Mouse (Mus musculus) hindbrain, embryonic 16.5 days (tissue): ENCODE measurements at regions not wholly inside any gene's neighbourhood (a gene's known extent, or its start where the extent isn't known, plus 50 kb on each side); places are given as distances from the start of the nearest gene placed in this dataset.

Experiments used
- ATAC-seq: fragments of 200-750 bp; cut with Nextera tagmentation; 2 replicates; pipeline ENCODE4 v1.8.0; 2017; ENCODE audit warnings: moderate TSS enrichment, moderate library complexity
- H3K27ac ChIP-seq: fragments of 300-500 bp; sonication (generic); 2 replicates; pipeline ENCODE4 v1.5.1; 2014; ENCODE audit warnings: low read depth, mild to moderate bottlenecking, control low read depth, low read length, moderate library complexity
- H3K27me3 ChIP-seq: fragments of 300-500 bp; sonication (generic); replicated peaks from 2 replicates; pipeline ENCODE4 v1.6.1; 2014; ENCODE audit warnings: low read length; ENCODE audit not compliant: control insufficient read depth, insufficient read depth
- H3K36me3 ChIP-seq: fragments of 300-500 bp; sonication (generic); 2 replicates; pipeline ENCODE4 v1.6.1; 2014; ENCODE audit warnings: mild to moderate bottlenecking, low read length, moderate library complexity, mixed read lengths; ENCODE audit not compliant: control insufficient read depth, insufficient read depth
- H3K4me1 ChIP-seq: fragments of 300-500 bp; sonication (generic); 2 replicates; pipeline ENCODE4 v1.6.1; 2014; ENCODE audit warnings: low read depth, low read length; ENCODE audit not compliant: control insufficient read depth, insufficient read depth
- H3K4me2 ChIP-seq: fragments of 300-500 bp; sonication (generic); 2 replicates; pipeline ENCODE4 v1.6.1; 2014; ENCODE audit warnings: mild to moderate bottlenecking, low read length, control low read depth, moderate library complexity
- H3K4me3 ChIP-seq: fragments of 300-500 bp; sonication (generic); 2 replicates; pipeline ENCODE4 v1.5.1; 2014; ENCODE audit warnings: mild to moderate bottlenecking, low read length, control low read depth, moderate library complexity
- H3K9ac ChIP-seq: fragments of 300-500 bp; sonication (generic); 2 replicates; pipeline ENCODE4 v1.6.1; 2014; ENCODE audit warnings: low read depth, mild to moderate bottlenecking, control low read depth, low read length, moderate library complexity
- H3K9me3 ChIP-seq: fragments of 300-500 bp; sonication (generic); 2 replicates; pipeline ENCODE4 v1.6.1; 2014; ENCODE audit warnings: mild to moderate bottlenecking, low read length, moderate library complexity; ENCODE audit not compliant: control insufficient read depth
- WGBS: fragments of 180-500 bp; shearing (Covaris S2); extraction: QIAGEN DNeasy Blood & Tissue Kit; methylation state at CpG from one replicate; pipeline ENCODE4 v1.1.7; 2014; 5-methylcytosine and 5-hydroxymethylcytosine counted together

DNA sequence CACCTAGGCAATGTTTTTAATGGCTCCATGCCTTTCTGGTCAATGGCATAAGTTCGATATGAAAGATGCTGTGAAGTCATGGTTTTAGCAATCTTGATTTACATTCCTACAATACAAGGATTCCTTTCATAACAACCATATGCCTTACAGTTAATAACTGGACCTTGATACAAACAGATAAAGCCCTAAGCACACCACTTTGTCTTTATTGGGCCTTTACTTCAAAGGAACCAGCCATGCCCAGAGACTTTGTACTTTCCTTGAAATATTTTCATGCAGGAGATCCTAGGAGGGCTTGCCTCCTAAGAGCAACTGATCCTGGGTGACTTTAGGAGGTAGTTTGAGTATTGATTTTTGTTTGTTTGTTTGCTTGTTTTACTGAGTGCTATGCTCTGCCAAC, 77.1 kb upstream of the Grik1 start:
- no peaks in the 10 kb centered on the region for H3K27me3 ChIP-seq
- H3K36me3 ChIP-seq = no peaks in the 10 kb centered on the region
- no peak overlapping the region for H3K4me3 ChIP-seq
- H3K27ac ChIP-seq = no peak overlapping the region
- no peaks in the 10 kb centered on the region for H3K9me3 ChIP-seq
- H3K9ac ChIP-seq = no peak overlapping the region
- 88% methylated on average over 1 of the region's 1 CpGs for WGBS
- H3K4me1 ChIP-seq = no peaks in the 10 kb centered on the region
- no peak for ATAC-seq
- H3K4me2 ChIP-seq = no peak overlapping the region

DNA sequence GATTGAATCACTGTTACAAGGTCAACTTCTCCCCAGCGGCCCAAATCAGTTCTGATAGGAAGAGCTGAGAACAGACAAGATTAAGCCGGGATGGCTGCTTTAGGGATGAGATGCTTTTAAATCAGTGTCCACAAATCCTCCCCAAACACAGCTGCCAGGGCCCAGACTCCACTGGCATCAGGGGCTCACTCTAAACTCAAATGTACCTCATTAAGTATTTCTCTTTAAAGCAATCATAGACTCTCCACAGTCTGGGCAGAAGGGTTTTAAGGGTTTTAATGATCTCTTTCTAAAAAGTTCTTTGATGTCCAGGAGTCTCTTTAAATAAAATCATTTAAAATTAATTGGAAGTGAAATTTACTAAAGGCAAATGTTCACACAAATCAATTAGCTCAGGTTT, 70.0 kb upstream of the Grik1 start:
- Histone ChIP-seq H3K4me3 (no peak overlapping the region), H3K27ac (no peak overlapping the region), H3K27me3 (no peaks in the 10 kb centered on the region), H3K4me1 (no peaks in the 10 kb centered on the region), H3K9me3 (no peaks in the 10 kb centered on the region), H3K9ac (no peak overlapping the region), H3K36me3 (no peaks in the 10 kb centered on the region), H3K4me2 (no peak overlapping the region)
- no peak for ATAC-seq
- WGBS = 38% methylated on average over 2 of the region's 2 CpGs
